Mouse (Mus musculus): ENCODE measurements at regions not wholly inside any gene's neighbourhood (a gene's known extent, or its start where the extent isn't known, plus 50 kb on each side); places are given as distances from the start of the nearest gene placed in this dataset.
A peak's percentile ranks its signal among the peaks of the same experiment; 100 is the strongest.

- ATAC-seq (replicated peaks in 1 of 2; ENCODE audit: insufficient read depth in 1 of 2, low FRiP score in 2 of 2, low TSS enrichment in 1 of 2, low read depth in 1 of 2, poor library complexity in 2 of 2, severe bottlenecking in 2 of 2) = no peak
These were observed 215.3 kb upstream of the Peli2 start for GRCm38 (mm10) chr14:47905334-47905733.

DNA sequence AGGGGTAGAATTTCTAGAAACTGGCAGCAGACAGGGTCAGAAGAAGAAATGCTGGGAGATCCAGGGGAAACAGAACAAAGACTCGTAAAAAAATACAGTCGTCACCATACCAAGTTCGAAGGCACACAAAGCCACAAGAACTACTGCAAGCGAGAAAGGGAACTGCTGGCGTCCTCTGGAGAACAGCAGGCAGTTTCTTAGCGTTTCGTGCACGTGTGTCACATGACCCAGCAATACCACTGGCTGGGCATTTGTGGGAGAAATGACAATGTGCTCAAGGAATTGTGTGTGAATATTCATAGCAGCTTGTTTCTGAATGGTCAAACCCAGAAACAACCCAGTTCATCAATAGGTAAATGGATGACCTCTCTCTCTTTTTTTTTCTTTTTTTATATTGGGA is 211.5 kb upstream of the Peli2 start:
- ATAC-seq (replicated peaks in 1 of 2; ENCODE audit: insufficient read depth in 1 of 2, low FRiP score in 2 of 2, low TSS enrichment in 1 of 2, low read depth in 1 of 2, poor library complexity in 2 of 2, severe bottlenecking in 2 of 2) = peak; percentile 37 to 42; a peak in 2 of 4 replicates

GRCm38 (mm10) chr14:47910741-47911295 is 209.8 kb upstream of the Peli2 start:
- ATAC-seq (replicated peaks in 1 of 2; ENCODE audit: insufficient read depth in 1 of 2, low FRiP score in 2 of 2, low TSS enrichment in 1 of 2, low read depth in 1 of 2, poor library complexity in 2 of 2, severe bottlenecking in 2 of 2) = no peak

GRCm38 (mm10) chr14:47911546-47912545 is 208.8 kb upstream of the Peli2 start:
- ATAC-seq (replicated peaks in 1 of 2; ENCODE audit: insufficient read depth in 1 of 2, low FRiP score in 2 of 2, low TSS enrichment in 1 of 2, low read depth in 1 of 2, poor library complexity in 2 of 2, severe bottlenecking in 2 of 2) = no peak

DNA sequence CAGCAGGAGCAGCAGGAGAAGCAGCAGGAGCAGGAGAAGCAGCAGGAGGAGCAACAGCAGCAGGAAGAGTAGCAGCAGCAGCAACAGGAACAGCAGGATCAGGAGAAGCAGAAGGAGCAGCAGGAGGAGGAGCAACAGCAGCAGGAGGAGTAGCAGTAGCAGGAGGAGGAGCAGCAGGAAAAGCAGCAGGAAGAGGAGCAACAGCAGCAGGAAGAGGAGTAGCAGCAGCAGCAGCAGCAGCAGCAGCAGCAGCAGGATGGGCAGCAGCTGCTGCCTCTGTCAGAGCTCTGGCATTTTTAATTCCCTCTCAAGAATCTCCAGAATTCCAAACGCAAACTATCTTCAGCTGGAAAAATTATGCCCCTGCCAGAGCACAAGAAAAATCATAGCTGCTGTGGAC is 205.0 kb upstream of the Peli2 start:
- no peak for ATAC-seq (replicated peaks in 1 of 2; ENCODE audit: insufficient read depth in 1 of 2, low FRiP score in 2 of 2, low TSS enrichment in 1 of 2, low read depth in 1 of 2, poor library complexity in 2 of 2, severe bottlenecking in 2 of 2)

- peak; percentile 65 to 75 for ATAC-seq (replicated peaks in 1 of 2; ENCODE audit: insufficient read depth in 1 of 2, low FRiP score in 2 of 2, low TSS enrichment in 1 of 2, low read depth in 1 of 2, poor library complexity in 2 of 2, severe bottlenecking in 2 of 2)
These were observed 199.8 kb upstream of the Peli2 start for GRCm38 (mm10) chr14:47920638-47921347.

DNA sequence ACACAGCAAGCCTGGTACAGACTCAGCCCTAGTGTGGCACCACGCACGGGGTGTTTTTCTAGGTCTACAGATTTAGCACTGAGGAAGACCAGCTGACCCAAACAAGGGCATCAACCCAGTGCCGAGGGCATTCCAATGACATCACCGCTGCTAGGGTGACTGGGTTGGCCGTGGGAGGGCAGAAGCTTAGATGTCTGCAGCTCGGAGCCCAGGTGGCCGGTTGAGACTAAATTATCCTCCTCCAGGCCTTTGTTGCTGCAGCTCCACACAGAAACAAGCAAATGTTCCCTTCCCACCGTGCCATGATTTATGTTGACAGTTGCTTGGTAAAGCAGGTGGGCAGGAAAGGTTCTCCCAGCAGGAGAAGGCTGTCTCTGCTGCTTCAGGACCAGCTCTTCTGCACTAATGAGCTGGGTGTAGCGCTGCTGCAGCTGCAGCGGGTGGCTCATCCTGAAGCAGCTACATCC is 198.8 kb upstream of the Peli2 start:
- no peak for ATAC-seq (replicated peaks in 1 of 2; ENCODE audit: insufficient read depth in 1 of 2, low FRiP score in 2 of 2, low TSS enrichment in 1 of 2, low read depth in 1 of 2, poor library complexity in 2 of 2, severe bottlenecking in 2 of 2)

GRCm38 (mm10) chr14:47926416-47926815 is 194.2 kb upstream of the Peli2 start:
- ATAC-seq (replicated peaks in 1 of 2; ENCODE audit: insufficient read depth in 1 of 2, low FRiP score in 2 of 2, low TSS enrichment in 1 of 2, low read depth in 1 of 2, poor library complexity in 2 of 2, severe bottlenecking in 2 of 2) = no peak

- no peak for ATAC-seq (replicated peaks in 1 of 2; ENCODE audit: insufficient read depth in 1 of 2, low FRiP score in 2 of 2, low TSS enrichment in 1 of 2, low read depth in 1 of 2, poor library complexity in 2 of 2, severe bottlenecking in 2 of 2)
These were observed 185.2 kb upstream of the Peli2 start for GRCm38 (mm10) chr14:47935401-47935800.

DNA sequence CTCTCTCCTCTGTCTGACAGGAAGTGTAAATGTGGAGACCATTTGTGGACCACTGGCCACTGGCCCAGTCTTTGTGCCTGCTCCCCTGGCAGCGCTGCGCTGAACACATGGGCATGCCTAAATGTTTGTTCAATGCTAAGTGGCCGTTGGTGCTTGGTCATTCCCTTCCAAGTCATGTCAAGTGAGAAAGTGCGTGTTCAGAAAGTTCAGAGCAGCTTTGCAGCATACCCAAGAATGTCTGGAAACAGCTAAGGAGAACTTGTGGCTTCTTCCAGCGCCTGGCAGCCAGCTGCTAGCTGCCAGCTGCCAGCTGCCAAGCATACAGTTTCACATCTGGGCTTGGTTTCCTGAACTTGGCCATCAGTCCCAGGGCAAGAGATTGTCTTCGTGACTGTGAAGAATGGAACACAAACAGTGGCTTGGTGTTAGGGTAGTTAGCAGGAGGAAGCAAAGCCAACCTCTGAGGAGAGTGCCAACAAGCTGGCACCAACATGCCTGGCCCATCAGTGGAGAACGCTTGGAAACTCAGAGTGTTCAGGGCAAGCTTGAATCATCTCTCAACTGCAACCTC is 183.5 kb upstream of the Peli2 start:
- ATAC-seq (replicated peaks in 1 of 2; ENCODE audit: insufficient read depth in 1 of 2, low FRiP score in 2 of 2, low TSS enrichment in 1 of 2, low read depth in 1 of 2, poor library complexity in 2 of 2, severe bottlenecking in 2 of 2) = peak; percentile 85 to 89

GRCm38 (mm10) chr14:47939781-47940590 is 180.6 kb upstream of the Peli2 start:
- no peak for ATAC-seq (replicated peaks in 1 of 2; ENCODE audit: insufficient read depth in 1 of 2, low FRiP score in 2 of 2, low TSS enrichment in 1 of 2, low read depth in 1 of 2, poor library complexity in 2 of 2, severe bottlenecking in 2 of 2)

DNA sequence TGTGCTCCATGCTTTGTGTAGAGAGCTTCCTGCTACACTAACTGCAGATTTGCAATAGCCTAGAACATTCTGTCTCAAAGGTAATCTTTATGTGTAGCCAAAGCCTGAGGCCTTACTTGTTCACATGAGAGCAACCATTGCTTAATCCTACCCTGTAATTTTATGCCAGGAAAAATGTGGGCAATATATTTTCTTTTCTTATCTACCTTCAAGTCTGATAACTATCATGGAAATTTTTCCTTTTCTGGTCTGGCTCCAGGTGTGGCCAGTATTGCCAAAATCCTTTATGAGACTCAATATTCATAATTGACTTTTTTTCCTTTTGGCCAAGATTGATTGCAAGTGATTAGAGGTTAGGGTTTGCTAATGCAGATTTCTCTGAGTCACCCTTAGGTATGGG is 178.0 kb upstream of the Peli2 start:
- ATAC-seq (replicated peaks in 1 of 2; ENCODE audit: insufficient read depth in 1 of 2, low FRiP score in 2 of 2, low TSS enrichment in 1 of 2, low read depth in 1 of 2, poor library complexity in 2 of 2, severe bottlenecking in 2 of 2) = no peak

- no peak for ATAC-seq (replicated peaks in 1 of 2; ENCODE audit: insufficient read depth in 1 of 2, low FRiP score in 2 of 2, low TSS enrichment in 1 of 2, low read depth in 1 of 2, poor library complexity in 2 of 2, severe bottlenecking in 2 of 2)
These were observed 176.0 kb upstream of the Peli2 start for GRCm38 (mm10) chr14:47944595-47944994.

- no peak for ATAC-seq (replicated peaks in 1 of 2; ENCODE audit: insufficient read depth in 1 of 2, low FRiP score in 2 of 2, low TSS enrichment in 1 of 2, low read depth in 1 of 2, poor library complexity in 2 of 2, severe bottlenecking in 2 of 2)
These were observed 169.6 kb upstream of the Peli2 start for GRCm38 (mm10) chr14:47951041-47951440.

DNA sequence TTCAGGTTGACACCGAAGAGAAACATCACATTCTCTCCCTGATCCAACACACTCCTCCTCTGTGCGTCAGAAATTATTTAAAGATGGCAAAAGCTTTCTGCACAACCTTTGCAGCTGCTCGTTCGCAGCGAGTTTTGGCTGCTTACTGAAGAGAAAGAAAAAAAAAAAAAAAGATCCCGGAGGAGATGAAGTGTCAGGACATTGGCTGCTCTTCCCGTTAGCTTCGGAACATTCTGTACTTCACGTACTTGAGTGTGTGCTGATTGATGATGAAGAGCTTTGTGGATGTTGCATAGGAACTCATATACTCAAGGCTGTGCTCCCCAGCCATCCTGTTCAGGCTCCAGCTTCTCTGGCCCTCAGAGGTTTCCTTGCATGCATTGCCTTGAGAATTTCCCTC is 162.5 kb upstream of the Peli2 start:
- ATAC-seq (replicated peaks in 1 of 2; ENCODE audit: insufficient read depth in 1 of 2, low FRiP score in 2 of 2, low TSS enrichment in 1 of 2, low read depth in 1 of 2, poor library complexity in 2 of 2, severe bottlenecking in 2 of 2) = no peak

GRCm38 (mm10) chr14:47959366-47960280 is 161.0 kb upstream of the Peli2 start:
- ATAC-seq (replicated peaks in 1 of 2; ENCODE audit: insufficient read depth in 1 of 2, low FRiP score in 2 of 2, low TSS enrichment in 1 of 2, low read depth in 1 of 2, poor library complexity in 2 of 2, severe bottlenecking in 2 of 2) = no peak

Data from hematopoietic stem cell, adult 5-6 weeks (primary cell).